Mouse (Mus musculus) stomach, postnatal 0 days (tissue): ENCODE data around the gene Tedc1. TPM values are rescaled to one million over a fixed set of nuclear protein-coding genes. Genes with fewer than 3 reads are reported as not detected.
A peak's percentile ranks its signal among the peaks of the same experiment; 100 is the strongest.

Experiments
- ATAC-seq: fragments of 200-750 bp; cut with Nextera tagmentation; 2 replicates; pipeline ENCODE4 v1.8.0; 2017; ENCODE audit not compliant: low FRiP score, low TSS enrichment
- DNase-seq: peaks from one replicate; pipeline ENCODE4 v3.0.0-alpha.2; 2016; ENCODE audit warnings: low spot score
- H3K27ac ChIP-seq: fragments of 300-500 bp; sonication (generic); replicated peaks from 2 replicates; pipeline ENCODE4 v1.5.1; 2014; ENCODE audit warnings: mild to moderate bottlenecking, control low read depth
- H3K27me3 ChIP-seq: fragments of 300-500 bp; sonication (generic); 2 replicates; pipeline ENCODE4 v1.6.1; 2014; ENCODE audit warnings: low read length; ENCODE audit not compliant: control insufficient read depth, insufficient read depth
- H3K36me3 ChIP-seq: fragments of 300-500 bp; sonication (generic); 2 replicates; pipeline ENCODE4 v1.6.1; 2014; ENCODE audit warnings: low read length, mixed read lengths; ENCODE audit not compliant: control insufficient read depth, insufficient read depth
- H3K4me1 ChIP-seq: fragments of 300-500 bp; sonication (generic); replicated peaks from 2 replicates; pipeline ENCODE4 v1.6.1; 2014; ENCODE audit warnings: antibody characterized with exemption; ENCODE audit not compliant: control insufficient read depth, insufficient read depth
- H3K4me2 ChIP-seq: fragments of 300-500 bp; sonication (generic); replicated peaks from 2 replicates; pipeline ENCODE4 v1.6.1; 2014; ENCODE audit warnings: low read depth, mild to moderate bottlenecking, control low read depth, moderate library complexity
- H3K4me3 ChIP-seq: fragments of 300-500 bp; sonication (generic); 2 replicates; pipeline ENCODE4 v1.5.1; 2014; ENCODE audit warnings: low read depth, low read length, control low read depth
- H3K9ac ChIP-seq: fragments of 300-500 bp; sonication (generic); 2 replicates; pipeline ENCODE4 v1.6.1; 2014; ENCODE audit warnings: mild to moderate bottlenecking, low read length, control low read depth, mixed read lengths
- H3K9me3 ChIP-seq: fragments of 300-500 bp; sonication (generic); 2 replicates; pipeline ENCODE4 v1.6.1; 2016; ENCODE audit warnings: low read length; ENCODE audit not compliant: control insufficient read depth
- CTCF ChIP-seq: IDR thresholded peaks from 2 replicates; pipeline ENCODE4 v1.5.1; 2016; ENCODE audit warnings: antibody characterized with exemption, low read depth, mild to moderate bottlenecking, moderate library complexity
- EP300 ChIP-seq: optimal IDR thresholded peaks from 2 replicates; pipeline ENCODE3; 2016; ENCODE audit warnings: antibody characterized with exemption
- WGBS: fragments of 180-500 bp; shearing (Covaris S2); extraction: QIAGEN DNeasy Blood & Tissue Kit; methylation state at CpG from one replicate; pipeline ENCODE4 v1.1.7; 2014; 5-methylcytosine and 5-hydroxymethylcytosine counted together
- polyA plus RNA-seq: library from polyadenylated mRNA; unstranded; fragments of >200 nt; fragmentation: Nextera tagmentation; extraction: Ambion mirVana; gene quantifications from 2 replicates; pipeline ENCODE4 v1.2.1, GENCODE M21; 2015

Gene Tedc1
- polyA plus RNA-seq, 1 experiment from 2014 or later: 6.0 TPM

- peaks cover 3% of the 10 kb centered on the region; the same call in 1 of the 2 replicates for H3K4me1 ChIP-seq
- peak overlapping the region; percentile 82 for H3K27ac ChIP-seq
- peak overlapping the region; percentile 61 for H3K9ac ChIP-seq
- peak overlapping the region; percentile 55 for H3K4me3 ChIP-seq
- no peak for TF ChIP-seq EP300
- TF ChIP-seq CTCF: no peak
- ATAC-seq (no peak), DNase-seq (no peak)
- H3K9me3 ChIP-seq: no peaks in the 10 kb centered on the region
- WGBS: 3% methylated on average over 47 of the region's 49 CpGs
- peaks cover 11% of the 10 kb centered on the region for H3K36me3 ChIP-seq
- peak overlapping the region; percentile 78 for H3K4me2 ChIP-seq
- no peaks in the 10 kb centered on the region for H3K27me3 ChIP-seq
Observed at GRCm38 (mm10) chr12:113140616-113141411, 15.4 kb upstream of the Tedc1 start.

GRCm38 (mm10) chr12:113141531-113141973 is 14.7 kb upstream of the Tedc1 start:
- ATAC-seq (no peak), DNase-seq (no peak)
- Histone ChIP-seq H3K9me3 (no peaks in the 10 kb centered on the region), H3K27me3 (no peaks in the 10 kb centered on the region), H3K9ac (peak overlapping the region; percentile 61), H3K4me3 (peak overlapping the region; percentile 55), H3K27ac (peak overlapping the region; percentile 82), H3K36me3 (0 out of 2 replicates have a peak, but pooled peaks cover 4% of the 10 kb centered on the region), H3K4me1 (peaks cover 7% of the 10 kb centered on the region), H3K4me2 (peak overlapping the region; percentile 78)
- no peak for TF ChIP-seq CTCF
- TF ChIP-seq EP300: no peak
- 44% methylated on average over 8 of the region's 8 CpGs for WGBS

- no peaks in the 10 kb centered on the region for H3K27me3 ChIP-seq
- H3K36me3 ChIP-seq: no peaks in the 10 kb centered on the region
- ATAC-seq: peak; percentile 33; the same call in 1 of the 2 replicates
- peaks cover 7% of the 10 kb centered on the region for H3K4me1 ChIP-seq
- 13% methylated on average over 15 of the region's 15 CpGs for whole genome bisulfite sequencing
- peak; percentile 27; the same call in 1 of the 2 replicates for TF ChIP-seq CTCF
- no peak for TF ChIP-seq EP300
- H3K9ac ChIP-seq: peak overlapping the region; percentile 48
- H3K4me2 ChIP-seq: peak overlapping the region; percentile 78
- DNase-seq: peak; percentile 70
- no peaks in the 10 kb centered on the region for H3K9me3 ChIP-seq
- peak overlapping the region; percentile 82 for H3K27ac ChIP-seq
- peak overlapping the region; percentile 55 for H3K4me3 ChIP-seq
Observed at GRCm38 (mm10) chr12:113142021-113142975, 13.9 kb upstream of the Tedc1 start.

- DNase-seq (no peak), ATAC-seq (no peak)
- no peak for TF ChIP-seq CTCF
- TF ChIP-seq EP300: no peak
- Histone ChIP-seq H3K27ac (peak overlapping the region; percentile 61; the same call in 1 of the 2 replicates), H3K27me3 (no peaks in the 10 kb centered on the region), H3K9me3 (no peaks in the 10 kb centered on the region), H3K36me3 (no peaks in the 10 kb centered on the region), H3K4me3 (peak overlapping the region; percentile 21), H3K9ac (0 out of 2 replicates have a peak overlapping the region, but pooled peaks have one; percentile 23), H3K4me2 (peak overlapping the region; percentile 78), H3K4me1 (peaks cover 9% of the 10 kb centered on the region)
- 52% methylated on average over 7 of the region's 7 CpGs for WGBS
Observed at GRCm38 (mm10) chr12:113143164-113143563, 13.1 kb upstream of the Tedc1 start.

GRCm38 (mm10) chr12:113144001-113144756 is 12.0 kb upstream of the Tedc1 start:
- H3K9ac ChIP-seq: no peak overlapping the region
- H3K27me3 ChIP-seq: no peaks in the 10 kb centered on the region
- H3K27ac ChIP-seq: no peak overlapping the region
- no peak overlapping the region for H3K4me3 ChIP-seq
- H3K4me2 ChIP-seq: no peak overlapping the region
- DNase-seq (peak; percentile 56), ATAC-seq (no peak)
- WGBS: 80% methylated on average over 20 of the region's 20 CpGs
- peaks cover 13% of the 10 kb centered on the region for H3K4me1 ChIP-seq
- TF ChIP-seq CTCF (peak; percentile 78), EP300 (no peak)
- no peaks in the 10 kb centered on the region for H3K36me3 ChIP-seq
- no peaks in the 10 kb centered on the region for H3K9me3 ChIP-seq
